Mouse (Mus musculus): ENCODE data around the gene Fhit. TPM values are rescaled to one million over a fixed set of nuclear protein-coding genes. Genes with fewer than 3 reads are reported as not detected.

Fhit gene
- total RNA-seq, 2 experiments from 2014 or later, result 6.1 to 7.7 TPM

DNA sequence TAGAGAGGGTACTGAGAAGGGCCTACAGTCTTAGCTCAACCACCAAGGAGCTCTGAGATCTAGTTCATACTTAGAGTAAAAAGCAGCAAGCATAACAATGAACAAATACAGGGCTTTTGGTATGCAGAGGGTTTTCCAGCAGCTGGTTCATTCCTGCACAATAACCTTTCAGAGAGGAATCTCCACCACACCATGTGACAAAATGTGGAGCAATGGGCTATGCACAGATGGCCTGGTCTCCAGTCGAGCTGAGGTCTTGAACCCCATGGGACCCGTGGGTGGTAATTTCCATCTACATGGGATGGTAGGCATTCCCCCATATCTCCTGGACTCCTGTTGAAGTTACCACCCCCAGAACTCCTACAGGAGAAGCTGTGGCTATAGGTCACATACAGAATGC lies 423.8 kb downstream of the Fhit start:
- intact Hi-C loops (cut with DNase I), result no loop called here
- DNase-seq (ENCODE audit: low spot score in 2 of 2), result no peak

DNA sequence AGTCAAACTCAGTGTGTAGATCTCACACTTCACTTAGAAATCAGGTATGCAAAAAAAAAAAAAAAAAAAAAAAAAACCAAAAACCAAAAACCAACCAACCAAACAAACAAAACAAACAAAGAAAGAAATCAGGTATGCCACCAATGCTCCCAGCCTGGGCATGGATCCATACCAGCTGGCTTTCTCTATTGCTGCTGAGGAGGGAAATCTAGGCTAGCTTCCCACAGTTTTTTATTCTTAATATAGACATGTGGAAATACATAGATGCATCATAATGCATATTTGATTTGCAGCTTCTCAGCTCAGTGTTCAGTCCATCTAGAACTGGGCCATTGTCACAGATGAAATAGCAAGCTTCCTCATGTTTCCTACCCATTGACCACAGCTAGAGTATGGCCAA lies 439.3 kb downstream of the Fhit start:
- intact Hi-C loops (cut with DNase I), result no loop called here
- DNase-seq (ENCODE audit: low spot score in 2 of 2), result peak; percentile 45 to 46

- intact Hi-C loops (cut with DNase I), result no loop called here
- peak; percentile 3 for DNase-seq (ENCODE audit: low spot score in 2 of 2)
Measured at GRCm38 (mm10) chr14:10712916-10713315, 448.9 kb downstream of the Fhit start.

DNA sequence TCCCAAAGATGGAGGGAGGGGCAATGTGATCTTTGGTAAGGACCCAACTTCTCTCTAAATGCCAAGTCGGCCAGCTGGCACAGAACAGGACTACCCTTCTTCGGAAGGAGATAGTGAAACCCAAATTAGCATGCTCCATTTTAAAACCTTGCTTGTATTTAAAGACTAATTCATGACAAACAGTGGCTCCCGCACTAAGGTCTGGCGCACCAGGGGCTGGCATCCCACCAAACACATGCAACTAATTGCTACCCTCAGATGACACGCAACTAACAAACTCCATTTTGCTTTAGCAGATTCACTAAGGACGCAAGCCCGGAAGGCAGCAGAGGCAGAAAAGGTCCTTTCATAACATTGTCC lies 449.3 kb downstream of the Fhit start:
- DNase-seq (ENCODE audit: low spot score in 2 of 2), result peak; percentile 47 to 58
- intact Hi-C loops (cut with DNase I), result no loop called here

DNA sequence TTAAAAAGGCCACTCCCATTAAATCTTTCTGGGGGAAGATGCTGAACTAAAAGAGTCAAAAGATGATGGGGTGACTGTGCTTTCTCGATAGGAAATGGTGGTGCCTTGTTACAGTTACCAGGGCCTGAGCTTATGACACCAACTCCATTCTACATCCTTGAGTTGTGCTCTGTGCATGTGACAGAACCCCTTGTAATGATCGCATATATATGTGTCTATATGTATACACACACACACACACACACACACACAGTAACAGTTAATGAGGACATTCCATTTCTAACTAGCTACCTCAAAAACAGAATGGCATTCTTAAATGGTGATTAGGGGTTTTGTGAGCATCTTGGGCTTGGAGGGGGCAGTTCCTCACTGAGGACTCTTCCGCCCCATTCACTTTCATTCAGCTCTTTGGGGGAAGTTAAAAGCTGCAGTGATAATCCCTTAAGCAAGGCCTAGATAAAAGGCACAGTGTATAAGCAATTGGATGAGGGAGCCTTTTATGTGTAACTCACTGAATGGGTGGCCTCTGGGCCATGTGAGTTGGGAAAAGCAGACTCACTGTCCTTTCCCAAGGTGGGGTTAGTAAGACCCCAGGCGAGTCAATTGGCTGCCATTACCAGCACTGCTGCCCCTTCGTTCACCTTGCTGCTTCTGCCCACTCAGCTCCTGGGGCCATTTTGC lies 449.9 kb downstream of the Fhit start:
- DNase-seq (ENCODE audit: low spot score in 2 of 2), result no peak
- intact Hi-C loops (cut with DNase I), result no loop called here

DNA sequence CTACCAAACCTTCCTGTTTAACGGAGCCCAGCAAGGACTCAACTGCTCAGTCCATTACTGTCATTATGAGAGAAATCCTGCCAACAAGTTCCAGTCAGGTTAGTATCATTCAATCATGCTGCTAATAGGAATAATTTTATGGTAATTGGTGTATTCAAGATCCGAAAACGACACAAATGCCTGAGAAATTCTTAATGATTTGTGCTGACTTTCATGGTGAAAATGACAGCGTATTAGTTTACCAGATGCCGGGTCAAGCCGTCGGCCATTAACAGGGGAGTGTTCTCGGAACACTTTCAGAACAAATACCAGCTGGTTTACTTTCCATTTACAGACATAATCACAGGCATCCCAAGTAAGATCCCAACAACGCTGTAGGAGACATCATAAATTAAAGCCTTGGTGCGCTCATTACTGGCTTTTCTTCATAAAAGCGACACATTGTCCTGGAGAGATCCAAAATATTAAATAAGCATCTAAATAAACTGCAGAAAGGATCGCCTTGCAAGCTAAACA lies 451.0 kb downstream of the Fhit start:
- intact Hi-C loops (cut with DNase I), result no loop called here
- no peak for DNase-seq (ENCODE audit: low spot score in 2 of 2)

GRCm38 (mm10) chr14:10701707-10702106 lies 460.1 kb downstream of the Fhit start:
- intact Hi-C loops (cut with DNase I), result no loop called here
- DNase-seq (ENCODE audit: low spot score in 2 of 2), result no peak

DNA sequence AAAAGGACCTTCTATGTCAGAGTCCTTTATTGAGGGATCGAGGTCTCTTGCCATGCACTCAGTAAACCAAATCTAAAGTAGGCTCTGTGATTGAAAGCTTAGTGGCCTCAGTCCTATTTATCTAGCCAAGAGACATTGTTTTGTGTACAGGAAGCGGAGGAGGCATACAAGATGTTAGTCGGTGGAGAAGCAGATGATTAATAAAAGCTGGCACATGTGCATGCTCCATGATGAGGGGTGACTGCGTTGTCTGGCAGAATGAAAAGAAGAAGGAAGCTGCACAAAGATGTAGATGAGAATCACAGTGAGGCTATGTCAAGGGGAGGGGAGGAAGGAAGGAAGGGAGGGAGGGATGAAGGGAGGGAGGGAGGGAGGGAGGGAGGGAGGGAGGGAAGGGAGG lies 481.8 kb downstream of the Fhit start:
- intact Hi-C loops (cut with DNase I), result no loop called here
- DNase-seq (ENCODE audit: low spot score in 2 of 2), result peak in 1 of 2 experiments; percentile 6

DNA sequence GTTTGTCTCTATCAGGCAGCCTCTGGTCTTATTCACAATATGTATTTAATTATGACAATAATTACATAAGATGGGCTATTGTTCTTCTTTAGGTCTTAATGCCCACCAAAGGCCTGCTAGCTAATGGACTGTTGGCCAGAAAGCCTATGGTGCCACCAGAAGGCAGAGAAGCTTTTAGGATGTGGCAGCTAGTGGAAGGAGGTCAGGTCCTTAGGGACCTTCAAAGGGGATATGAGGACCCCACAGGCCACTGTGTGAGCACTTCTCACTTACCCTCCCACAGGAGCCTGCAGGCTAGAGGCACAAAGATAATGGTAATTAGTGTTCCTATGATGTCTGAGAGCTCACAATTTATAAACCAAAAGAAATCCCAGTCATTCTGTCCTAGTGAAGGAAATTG lies 482.2 kb downstream of the Fhit start:
- intact Hi-C loops (cut with DNase I), result no loop called here
- DNase-seq (ENCODE audit: low spot score in 2 of 2), result no peak

DNA sequence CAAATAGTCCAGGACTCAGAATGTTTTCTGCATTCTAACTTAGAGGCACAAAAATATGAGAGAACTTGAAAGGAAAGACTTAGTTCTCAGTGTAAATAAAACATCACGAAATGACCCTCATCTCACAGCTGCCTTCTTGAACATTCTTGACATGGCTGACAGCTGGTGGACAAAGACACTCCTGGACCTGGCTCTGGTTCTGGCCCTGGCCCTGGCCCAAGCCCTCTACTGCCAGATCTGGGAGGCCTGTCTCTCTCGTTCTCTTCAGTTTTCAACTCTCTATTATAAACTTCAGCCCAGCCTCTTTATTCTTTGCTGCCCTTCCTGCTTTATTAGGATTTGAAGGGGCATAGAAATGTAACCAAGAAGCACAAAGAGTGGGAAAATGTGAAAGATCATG lies 484.2 kb downstream of the Fhit start:
- no peak for DNase-seq (ENCODE audit: low spot score in 2 of 2)

DNA sequence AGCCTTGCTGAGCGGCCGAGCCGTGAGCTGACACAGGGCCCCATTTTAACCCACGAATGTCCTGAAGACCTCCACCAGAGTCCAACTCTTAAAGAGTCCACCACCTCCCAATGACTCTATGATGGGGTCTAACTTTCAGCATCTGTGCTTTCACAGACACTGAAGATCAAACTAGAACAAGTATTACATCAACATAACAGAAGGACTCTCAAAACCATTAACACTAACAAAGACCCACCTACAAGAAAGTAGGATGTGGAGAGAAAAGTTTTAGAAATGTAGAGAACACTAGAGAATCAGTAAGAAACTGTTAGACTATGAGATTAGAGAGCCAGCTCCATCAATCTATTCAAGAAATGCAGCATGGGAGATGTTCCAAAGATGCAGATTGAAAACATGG lies 501.6 kb downstream of the Fhit start:
- DNase-seq (ENCODE audit: low spot score in 2 of 2), result no peak
- intact Hi-C loops (cut with DNase I), result no loop called here

More for the DNA sequence above, 484.2 kb downstream of the Fhit start:
- intact Hi-C loops (cut with DNase I), result no loop called here

DNA sequence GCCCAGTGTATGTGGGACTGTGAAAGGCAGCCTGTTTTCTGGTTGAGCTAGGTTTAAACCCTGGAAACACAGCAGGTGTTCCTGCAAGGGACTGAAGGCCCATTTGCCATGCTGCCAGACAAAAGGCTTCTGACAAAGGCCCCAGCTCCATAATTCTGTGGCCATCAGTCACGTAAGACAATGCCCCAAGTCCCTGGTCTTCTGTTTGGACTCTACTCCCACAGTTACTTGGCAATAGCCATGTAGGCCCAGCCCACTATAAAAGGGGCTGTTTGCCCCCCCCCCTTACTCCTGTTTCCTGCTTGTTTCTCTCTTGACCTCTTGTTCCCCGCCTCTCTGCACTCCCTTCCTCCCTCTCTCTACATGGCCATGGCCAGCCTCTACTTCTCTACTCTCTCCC lies 502.5 kb downstream of the Fhit start:
- intact Hi-C loops (cut with DNase I), result no loop called here
- no peak for DNase-seq (ENCODE audit: low spot score in 2 of 2)

DNA sequence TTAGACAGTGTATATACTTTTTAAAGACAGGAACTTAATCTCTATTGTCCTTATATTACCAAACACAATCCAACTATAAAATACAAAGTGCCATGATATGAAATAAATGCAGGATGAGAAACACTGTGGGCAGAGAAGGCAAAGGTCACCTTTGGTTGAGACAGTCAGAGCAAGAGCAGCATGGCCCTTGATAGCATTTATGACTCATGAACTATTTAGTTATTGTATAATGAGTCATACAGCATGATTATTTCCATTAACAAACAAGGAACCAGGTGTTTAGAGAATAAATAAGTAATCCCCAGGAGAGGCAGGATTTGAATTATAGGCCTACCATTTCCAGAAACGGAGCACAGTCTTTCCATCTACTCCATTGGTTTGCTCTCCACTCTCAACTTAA lies 503.6 kb downstream of the Fhit start:
- intact Hi-C loops (cut with DNase I), result no loop called here
- DNase-seq (ENCODE audit: low spot score in 2 of 2), result no peak

GRCm38 (mm10) chr14:10657364-10657763 lies 504.5 kb downstream of the Fhit start:
- DNase-seq (ENCODE audit: low spot score in 2 of 2), result no peak
- intact Hi-C loops (cut with DNase I), result no loop called here

DNA sequence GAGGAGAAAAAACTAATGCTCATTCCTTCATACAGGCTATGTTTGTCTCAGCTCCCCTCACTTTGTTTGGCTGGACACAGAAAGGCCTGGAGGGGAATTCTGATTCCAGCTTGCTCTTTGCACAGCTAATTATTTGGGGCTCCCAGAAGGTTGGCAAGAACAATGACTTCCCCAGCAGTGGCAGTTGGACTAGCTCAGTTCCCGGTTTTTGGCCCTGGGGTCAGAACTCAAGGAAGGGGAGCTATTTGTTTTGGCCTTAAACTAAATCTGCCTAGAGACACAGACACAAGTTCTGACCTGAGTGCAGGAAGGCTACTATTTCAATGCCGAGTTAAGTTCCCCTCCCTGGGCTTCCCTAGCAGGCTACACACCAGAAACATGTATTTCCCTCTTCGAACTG lies 506.0 kb downstream of the Fhit start:
- no peak for DNase-seq (ENCODE audit: low spot score in 2 of 2)
- intact Hi-C loops (cut with DNase I), result no loop called here

- intact Hi-C loops (cut with DNase I), result no loop called here
- DNase-seq (ENCODE audit: low spot score in 2 of 2), result no peak
Measured at GRCm38 (mm10) chr14:10647832-10648231, 514.0 kb downstream of the Fhit start.

GRCm38 (mm10) chr14:10631783-10632182 lies 530.1 kb downstream of the Fhit start:
- intact Hi-C loops (cut with DNase I), result no loop called here
- no peak for DNase-seq (ENCODE audit: low spot score in 2 of 2)

GRCm38 (mm10) chr14:10630831-10631360 lies 530.9 kb downstream of the Fhit start:
- intact Hi-C loops (cut with DNase I), result no loop called here
- DNase-seq (ENCODE audit: low spot score in 2 of 2), result peak; percentile 39 to 62

- intact Hi-C loops (cut with DNase I), result no loop called here
- DNase-seq (ENCODE audit: low spot score in 2 of 2), result no peak
Measured at GRCm38 (mm10) chr14:10593467-10593866, 568.4 kb downstream of the Fhit start.

GRCm38 (mm10) chr14:10568937-10569552 lies 592.8 kb downstream of the Fhit start:
- DNase-seq (ENCODE audit: low spot score in 2 of 2), result no peak
- intact Hi-C loops (cut with DNase I), result no loop called here

DNA sequence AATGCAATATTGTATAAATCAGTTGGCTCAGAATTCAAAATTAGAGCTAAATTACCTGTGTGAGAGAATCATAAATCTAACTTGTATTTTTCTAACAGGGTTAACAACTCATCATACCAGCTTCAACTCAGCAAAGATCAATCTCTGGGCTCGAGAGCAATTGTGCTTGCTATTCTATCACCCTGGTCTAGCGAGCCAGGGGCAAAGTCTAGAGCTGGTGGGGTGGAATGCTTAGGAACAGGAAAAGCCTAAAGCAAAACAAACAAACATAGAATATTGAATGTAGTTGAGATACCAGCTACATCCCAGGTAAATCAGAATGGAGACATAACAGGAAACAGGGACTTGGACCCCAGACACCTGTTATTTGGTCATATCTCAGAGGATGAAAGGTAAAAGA lies 594.1 kb downstream of the Fhit start:
- no peak for DNase-seq (ENCODE audit: low spot score in 2 of 2)
- intact Hi-C loops (cut with DNase I), result no loop called here

All from left cerebral cortex, postnatal 14 days (tissue).